Mouse (Mus musculus) liver, embryonic 14.5 days (tissue): ENCODE results near the gene Cacna1d.

Experiments used
- CTCF ChIP-seq: IDR thresholded peaks from 2 replicates; pipeline ENCODE4 v1.5.1; 2016; ENCODE audit warnings: antibody characterized with exemption, low read depth, control low read depth
- EP300 ChIP-seq: IDR thresholded peaks from 2 replicates; pipeline ENCODE4 v1.6.1; 2016; ENCODE audit warnings: antibody characterized with exemption, low read depth

DNA sequence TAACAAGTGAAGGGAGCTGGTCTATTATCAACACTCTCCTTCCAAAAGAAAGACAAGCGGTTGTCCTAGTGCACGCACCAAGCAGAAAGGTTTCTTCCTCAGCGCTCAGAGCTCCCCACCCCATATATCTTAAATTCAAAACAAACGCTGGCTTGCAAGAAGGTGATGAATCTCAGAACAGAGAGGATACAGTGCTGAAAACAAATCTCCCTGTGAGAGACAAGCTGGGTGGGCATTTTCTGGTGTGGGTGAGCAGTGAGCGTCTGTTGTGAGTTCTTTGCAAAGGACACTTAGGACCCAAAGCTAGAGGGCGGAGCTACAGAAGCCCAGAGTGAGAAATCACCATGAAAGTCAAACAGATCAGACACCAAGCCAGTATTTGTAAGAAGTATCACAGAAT lies 72.2 kb downstream of the Cacna1d start:
- TF ChIP-seq CTCF (no peak), EP300 (no peak)
